Mouse (Mus musculus) heart, postnatal 0 days (tissue): ENCODE measurements around the gene Bicral.

Source experiments
- CTCF ChIP-seq: IDR thresholded peaks from 2 replicates; pipeline ENCODE4 v1.5.1; 2016; ENCODE audit warnings: antibody characterized with exemption, control low read depth, low read depth
- EP300 ChIP-seq: IDR thresholded peaks from 2 replicates; pipeline ENCODE4 v1.6.1; 2016; ENCODE audit warnings: antibody characterized with exemption, low read depth

DNA sequence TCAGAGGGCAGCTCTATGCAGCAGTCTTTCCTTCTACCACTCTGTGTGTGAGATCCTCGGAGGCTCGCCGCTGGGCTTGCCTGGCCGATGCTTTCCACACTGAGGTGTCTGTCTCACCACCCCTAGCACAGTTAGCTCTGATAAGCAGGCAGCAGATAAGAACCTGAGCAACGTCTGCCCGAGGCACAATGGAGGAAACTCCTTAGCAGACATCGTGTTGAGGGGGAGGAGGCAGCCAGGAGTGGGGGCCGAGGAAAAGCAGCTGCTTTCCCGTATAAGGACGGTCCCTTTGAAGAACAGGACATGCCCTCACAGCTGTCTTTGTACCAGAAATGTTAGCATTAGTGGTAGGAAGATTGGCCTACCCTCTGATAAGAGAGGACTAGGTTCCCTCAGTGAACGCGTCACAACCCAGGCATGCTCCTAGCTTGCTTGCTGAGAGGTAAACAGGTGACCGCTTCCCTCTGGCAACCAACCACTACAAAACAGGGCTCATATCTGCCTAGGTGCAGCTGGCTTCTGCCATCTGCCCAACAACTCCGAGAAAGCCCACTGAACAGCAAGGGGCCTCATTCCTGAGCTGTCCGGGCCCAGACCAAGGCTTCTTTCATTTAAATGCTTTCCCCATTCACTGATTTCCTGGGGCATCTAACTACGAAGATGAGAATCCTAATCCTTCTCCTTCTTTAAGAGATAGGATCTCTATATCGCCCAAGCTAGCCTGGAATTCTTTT is 27.8 kb upstream of the Bicral start:
- TF ChIP-seq CTCF (no peak), EP300 (no peak)
